Mouse (Mus musculus): Measurements from ENCODE around the gene Fancd2os. TPM values are rescaled to one million over a fixed set of nuclear protein-coding genes. Genes with fewer than 3 reads are reported as not detected.

Gene Fancd2os
- total RNA-seq, 2 experiments from 2014 or later: not detected

GRCm38 (mm10) chr6:113609293-113609692, 8.8 kb upstream of the Fancd2os start:
- ATAC-seq (replicated peaks; ENCODE audit: low FRiP score, low TSS enrichment, poor library complexity, severe bottlenecking): no peak

GRCm38 (mm10) chr6:113608871-113609270, 8.4 kb upstream of the Fancd2os start:
- no peak for ATAC-seq (replicated peaks; ENCODE audit: low FRiP score, low TSS enrichment, poor library complexity, severe bottlenecking)

GRCm38 (mm10) chr6:113605224-113605545, 4.7 kb upstream of the Fancd2os start:
- ATAC-seq (replicated peaks; ENCODE audit: low FRiP score, low TSS enrichment, poor library complexity, severe bottlenecking): 0 out of 2 replicates have a peak, but pooled peaks have one; percentile 6

GRCm38 (mm10) chr6:113604432-113605223, 4.1 kb upstream of the Fancd2os start, which contains the start of gene Brk1:
Gene Brk1 (plus strand): TSS chr6:113604772.
- ATAC-seq (replicated peaks; ENCODE audit: low FRiP score, low TSS enrichment, poor library complexity, severe bottlenecking): peak; percentile 80

GRCm38 (mm10) chr6:113603993-113604392, 3.5 kb upstream of the Fancd2os start:
- no peak for ATAC-seq (replicated peaks; ENCODE audit: low FRiP score, low TSS enrichment, poor library complexity, severe bottlenecking)

GRCm38 (mm10) chr6:113602821-113603220, 2.3 kb upstream of the Fancd2os start:
- peak; percentile 47 for ATAC-seq (replicated peaks; ENCODE audit: low FRiP score, low TSS enrichment, poor library complexity, severe bottlenecking)

GRCm38 (mm10) chr6:113599833-113600232, 682 bp downstream of the Fancd2os start:
- ATAC-seq (replicated peaks; ENCODE audit: low FRiP score, low TSS enrichment, poor library complexity, severe bottlenecking): no peak

GRCm38 (mm10) chr6:113597945-113598344, 2.6 kb downstream of the Fancd2os start:
- no peak for ATAC-seq (replicated peaks; ENCODE audit: low FRiP score, low TSS enrichment, poor library complexity, severe bottlenecking)

GRCm38 (mm10) chr6:113592637-113593036, 7.9 kb downstream of the Fancd2os start:
- no peak for ATAC-seq (replicated peaks; ENCODE audit: low FRiP score, low TSS enrichment, poor library complexity, severe bottlenecking)

GRCm38 (mm10) chr6:113586466-113587183, 13.9 kb downstream of the Fancd2os start:
- no peak for ATAC-seq (replicated peaks; ENCODE audit: low FRiP score, low TSS enrichment, poor library complexity, severe bottlenecking)

GRCm38 (mm10) chr6:113585065-113585464, 15.4 kb downstream of the Fancd2os start:
- ATAC-seq (replicated peaks; ENCODE audit: low FRiP score, low TSS enrichment, poor library complexity, severe bottlenecking): no peak

- ATAC-seq (replicated peaks; ENCODE audit: low FRiP score, low TSS enrichment, poor library complexity, severe bottlenecking): no peak
Observed at GRCm38 (mm10) chr6:113583023-113583422, 17.5 kb downstream of the Fancd2os start.

GRCm38 (mm10) chr6:113579306-113579705, 21.2 kb downstream of the Fancd2os start:
- ATAC-seq (replicated peaks; ENCODE audit: low FRiP score, low TSS enrichment, poor library complexity, severe bottlenecking): no peak

- no peak for ATAC-seq (replicated peaks; ENCODE audit: low FRiP score, low TSS enrichment, poor library complexity, severe bottlenecking)
Observed at GRCm38 (mm10) chr6:113576044-113576443, 24.5 kb downstream of the Fancd2os start.

GRCm38 (mm10) chr6:113564557-113564956, 36.0 kb downstream of the Fancd2os start:
- ATAC-seq (replicated peaks; ENCODE audit: low FRiP score, low TSS enrichment, poor library complexity, severe bottlenecking): no peak

GRCm38 (mm10) chr6:113559736-113560135, 40.8 kb downstream of the Fancd2os start:
- no peak for ATAC-seq (replicated peaks; ENCODE audit: low FRiP score, low TSS enrichment, poor library complexity, severe bottlenecking)

Other genes starting within 250 kb of the Fancd2os start
- gene Tada3, start 222.8 kb downstream of the Fancd2os start, total RNA-seq (2014; fragmentation: Nextera tagmentation): 23.5 and 40.8 TPM in 2 replicates
- gene Tada3, start 222.8 kb downstream of the Fancd2os start, total RNA-seq (2017): 19.8 and 20.3 TPM in 2 replicates
- 128 and 162 TPM in 2 replicates for gene Arpc4, start 222.6 kb downstream of the Fancd2os start, total RNA-seq (2014; fragmentation: Nextera tagmentation)
- gene Arpc4, start 222.6 kb downstream of the Fancd2os start, total RNA-seq (2017): 137 and 152 TPM in 2 replicates
- gene Ttll3, start 211.5 kb downstream of the Fancd2os start, total RNA-seq (2014; fragmentation: Nextera tagmentation): 2.1 and 7.9 TPM in 2 replicates
- gene Ttll3, start 211.5 kb downstream of the Fancd2os start, total RNA-seq (2017): 0.50 and 0.80 TPM in 2 replicates
- gene Rpusd3, start 181.4 kb downstream of the Fancd2os start, total RNA-seq (2014; fragmentation: Nextera tagmentation): 13.5 and 14.5 TPM in 2 replicates
- gene Rpusd3, start 181.4 kb downstream of the Fancd2os start, total RNA-seq (2017): 16.8 and 25.1 TPM in 2 replicates
- gene Cidec, start 165.0 kb downstream of the Fancd2os start, total RNA-seq (2014; fragmentation: Nextera tagmentation): not detected in 2 replicates
- not detected in 2 replicates for gene Cidec, start 165.0 kb downstream of the Fancd2os start, total RNA-seq (2017)
- 44.8 and 53.4 TPM in 2 replicates for gene Jagn1, start 158.1 kb downstream of the Fancd2os start, total RNA-seq (2014; fragmentation: Nextera tagmentation)
- gene Jagn1, start 158.1 kb downstream of the Fancd2os start, total RNA-seq (2017): 29.4 and 50.3 TPM in 2 replicates
- 0.45 TPM in 1 of 2 replicates, not detected in the other for gene Il17re, start 142.2 kb downstream of the Fancd2os start, total RNA-seq (2014; fragmentation: Nextera tagmentation)
- gene Il17re, start 142.2 kb downstream of the Fancd2os start, total RNA-seq (2017): not detected in 2 replicates
- gene Il17rc, start 129.3 kb downstream of the Fancd2os start, total RNA-seq (2014; fragmentation: Nextera tagmentation): not detected in 2 replicates
- gene Il17rc, start 129.3 kb downstream of the Fancd2os start, total RNA-seq (2017): not detected in 2 replicates
- 8.0 and 8.8 TPM in 2 replicates for gene Creld1, start 117.4 kb downstream of the Fancd2os start, total RNA-seq (2014; fragmentation: Nextera tagmentation)
- gene Creld1, start 117.4 kb downstream of the Fancd2os start, total RNA-seq (2017): 1.6 and 6.1 TPM in 2 replicates
- 0.37 TPM in 1 of 2 replicates, not detected in the other for gene Prrt3, start 98.8 kb downstream of the Fancd2os start, total RNA-seq (2014; fragmentation: Nextera tagmentation)
- not detected in 2 replicates for gene Prrt3, start 98.8 kb downstream of the Fancd2os start, total RNA-seq (2017)
- gene Emc3, start 69.1 kb downstream of the Fancd2os start, total RNA-seq (2014; fragmentation: Nextera tagmentation): 49.4 and 61.7 TPM in 2 replicates
- 28.3 and 43.9 TPM in 2 replicates for gene Emc3, start 69.1 kb downstream of the Fancd2os start, total RNA-seq (2017)
- gene Fancd2, start 69.0 kb downstream of the Fancd2os start, total RNA-seq (2014; fragmentation: Nextera tagmentation): 35.7 and 47.0 TPM in 2 replicates
- 31.3 and 43.7 TPM in 2 replicates for gene Fancd2, start 69.0 kb downstream of the Fancd2os start, total RNA-seq (2017)
- gene Brk1, start 4.1 kb upstream of the Fancd2os start, total RNA-seq (2014; fragmentation: Nextera tagmentation): 136 and 142 TPM in 2 replicates
- 68.2 and 68.8 TPM in 2 replicates for gene Brk1, start 4.1 kb upstream of the Fancd2os start, total RNA-seq (2017)
- 12.5 and 15.2 TPM in 2 replicates for gene Vhl, start 23.2 kb upstream of the Fancd2os start, total RNA-seq (2014; fragmentation: Nextera tagmentation)
- gene Vhl, start 23.2 kb upstream of the Fancd2os start, total RNA-seq (2017): 7.8 and 8.6 TPM in 2 replicates
- 18.6 and 21.6 TPM in 2 replicates for gene Irak2, start 37.8 kb upstream of the Fancd2os start, total RNA-seq (2014; fragmentation: Nextera tagmentation)
- 30.4 and 37.3 TPM in 2 replicates for gene Irak2, start 37.8 kb upstream of the Fancd2os start, total RNA-seq (2017)
- 48.5 and 69.9 TPM in 2 replicates for gene Tatdn2, start 96.3 kb upstream of the Fancd2os start, total RNA-seq (2014; fragmentation: Nextera tagmentation)
- gene Tatdn2, start 96.3 kb upstream of the Fancd2os start, total RNA-seq (2017): 152 and 155 TPM in 2 replicates
- not detected in 2 replicates for gene Ghrl, start 119.2 kb upstream of the Fancd2os start, total RNA-seq (2014; fragmentation: Nextera tagmentation)
- not detected in 2 replicates for gene Ghrl, start 119.2 kb upstream of the Fancd2os start, total RNA-seq (2017)
- 130 and 140 TPM in 2 replicates for gene Sec13, start 140.0 kb upstream of the Fancd2os start, total RNA-seq (2014; fragmentation: Nextera tagmentation)
- gene Sec13, start 140.0 kb upstream of the Fancd2os start, total RNA-seq (2017): 87.3 and 103 TPM in 2 replicates